Mouse (Mus musculus): Measurements from ENCODE around the gene Chil1. TPM values are rescaled to one million over a fixed set of nuclear protein-coding genes. Genes with fewer than 3 reads are reported as not detected.
A peak's percentile ranks its signal among the peaks of the same experiment; 100 is the strongest.

Chil1 gene
- polyA plus RNA-seq, 1 experiment, result 0.10 TPM

- no peak for DNase-seq (ENCODE audit: low spot score)
These were observed 49.3 kb downstream of the Chil1 start for GRCm38 (mm10) chr1:134231270-134231669.

- no peak for DNase-seq (ENCODE audit: low spot score)
These were observed 49.7 kb downstream of the Chil1 start for GRCm38 (mm10) chr1:134231681-134232080.

- no peak for DNase-seq (ENCODE audit: low spot score)
These were observed 50.4 kb downstream of the Chil1 start for GRCm38 (mm10) chr1:134232326-134232725.

GRCm38 (mm10) chr1:134232778-134233531 is 51.0 kb downstream of the Chil1 start:
- peak; percentile 57 for DNase-seq (ENCODE audit: low spot score)

- DNase-seq (ENCODE audit: low spot score), result no peak
These were observed 51.9 kb downstream of the Chil1 start for GRCm38 (mm10) chr1:134233681-134234454.

GRCm38 (mm10) chr1:134234455-134235390 is 52.7 kb downstream of the Chil1 start:
- peak; percentile 45 for DNase-seq (ENCODE audit: low spot score)

- DNase-seq (ENCODE audit: low spot score), result no peak
These were observed 53.5 kb downstream of the Chil1 start, which contains the start of gene Adora1 for GRCm38 (mm10) chr1:134235391-134235921. TSS of gene Adora1 (minus strand) at chr1:134235431.

- DNase-seq (ENCODE audit: low spot score), result no peak
These were observed 54.2 kb downstream of the Chil1 start for GRCm38 (mm10) chr1:134236142-134236541.

GRCm38 (mm10) chr1:134237438-134237837 is 55.5 kb downstream of the Chil1 start:
- DNase-seq (ENCODE audit: low spot score), result no peak

Other genes starting within 250 kb of the Chil1 start
- gene Fmod, start 144.9 kb upstream of the Chil1 start, polyA plus RNA-seq (2012; rRNA removed), result 14.0 and 18.9 TPM in 2 replicates
- 48.4 and 67.8 TPM in 2 replicates for gene Btg2, start 103.1 kb upstream of the Chil1 start, polyA plus RNA-seq (2012; rRNA removed)
- 0.04 TPM in 1 of 2 replicates, not detected in the other for gene Chit1, start 70.9 kb upstream of the Chil1 start, polyA plus RNA-seq (2012; rRNA removed)
- gene Mybph, start 11.3 kb downstream of the Chil1 start, polyA plus RNA-seq (2012; rRNA removed), result 0.09 TPM in 1 of 2 replicates, not detected in the other
- 6.2 and 7.2 TPM in 2 replicates for gene Adora1, start 53.3 kb downstream of the Chil1 start, polyA plus RNA-seq (2012; rRNA removed)
- not detected in 2 replicates for gene Myog, start 107.8 kb downstream of the Chil1 start, polyA plus RNA-seq (2012; rRNA removed)
- gene Ppfia4, start 150.8 kb downstream of the Chil1 start, polyA plus RNA-seq (2012; rRNA removed), result 8.4 and 8.6 TPM in 2 replicates
- 55.4 and 57.5 TPM in 2 replicates for gene Tmem183a, start 179.8 kb downstream of the Chil1 start, polyA plus RNA-seq (2012; rRNA removed)
- not detected in 2 replicates for gene 4933406M09Rik, start 203.8 kb downstream of the Chil1 start, polyA plus RNA-seq (2012; rRNA removed)
- gene Cyb5r1, start 223.4 kb downstream of the Chil1 start, polyA plus RNA-seq (2012; rRNA removed), result 41.1 and 41.7 TPM in 2 replicates
- gene Adipor1, start 233.2 kb downstream of the Chil1 start, polyA plus RNA-seq (2012; rRNA removed), result 77.7 and 87.7 TPM in 2 replicates

All from urinary bladder, adult 2 months (tissue).